Mouse (Mus musculus): Measurements from ENCODE around the gene Tubb4b. TPM values are rescaled to one million over a fixed set of nuclear protein-coding genes. Genes with fewer than 3 reads are reported as not detected.
A peak's percentile ranks its signal among the peaks of the same experiment; 100 is the strongest.

Tubb4b gene
- total RNA-seq, 2 experiments from 2014 or later = 185 to 269 TPM

GRCm38 (mm10) chr2:25214444-25214843 lies 10.1 kb downstream of the Tubb4b start, which contains the start of gene Stpg3:
Stpg3 (minus strand) TSS chr2:25214637.
- H3K4me3 ChIP-seq = no peak within 1 kb of the TSS
- no peak for DNase-seq
- intact Hi-C loops (cut with DNase I) = no loop called here
- TF ChIP-seq CTCF (IDR thresholded peaks at IDR 0.05) = no peak
- H3K27ac ChIP-seq = no peak within 1 kb of the TSS

GRCm38 (mm10) chr2:25213266-25213865 lies 11.1 kb downstream of the Tubb4b start:
- Histone ChIP-seq H3K27ac (no peak overlapping the region), H3K4me3 (no peak overlapping the region)
- no peak for DNase-seq
- TF ChIP-seq CTCF (IDR thresholded peaks at IDR 0.05) = no peak
- intact Hi-C loops (cut with DNase I) = no loop called here

DNA sequence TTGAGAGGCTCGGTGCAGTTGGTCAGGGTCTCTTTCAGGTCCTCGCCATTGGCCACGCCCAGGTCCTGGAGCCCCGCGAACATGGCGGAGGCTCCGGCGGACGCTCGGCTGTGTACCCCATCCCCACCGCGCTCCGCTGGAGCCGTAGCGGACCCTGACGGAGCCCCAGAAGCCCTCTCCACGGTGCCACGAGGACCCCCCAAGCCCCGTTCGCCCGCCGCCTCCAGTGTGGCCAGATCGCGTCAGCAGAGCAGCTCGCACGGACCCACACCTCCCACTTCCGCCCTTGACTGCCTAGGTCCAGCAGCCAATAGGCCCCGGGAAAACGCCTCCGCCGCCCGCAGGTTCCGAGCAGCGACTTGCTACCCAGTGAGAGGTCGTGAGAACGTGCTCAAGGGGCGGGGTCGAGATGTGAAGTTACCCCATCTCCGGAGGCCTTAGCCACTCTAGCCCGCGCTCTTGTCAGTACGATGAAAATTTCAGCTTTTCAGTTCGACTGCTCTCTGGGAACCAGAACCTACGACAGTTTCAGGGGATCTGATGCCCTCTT lies 13.3 kb downstream of the Tubb4b start, which contains the start of gene Nelfb:
Nelfb (minus strand) TSS at position 369 of the 550 bp plus-strand sequence.
- peak within 1 kb of the TSS; percentile 99 for H3K4me3 ChIP-seq
- peak within 1 kb of the TSS; percentile 97 for H3K27ac ChIP-seq
- DNase-seq = peak; percentile 93
- no peak for TF ChIP-seq CTCF (IDR thresholded peaks at IDR 0.05)
- intact Hi-C loops (cut with DNase I) = no loop called here

DNA sequence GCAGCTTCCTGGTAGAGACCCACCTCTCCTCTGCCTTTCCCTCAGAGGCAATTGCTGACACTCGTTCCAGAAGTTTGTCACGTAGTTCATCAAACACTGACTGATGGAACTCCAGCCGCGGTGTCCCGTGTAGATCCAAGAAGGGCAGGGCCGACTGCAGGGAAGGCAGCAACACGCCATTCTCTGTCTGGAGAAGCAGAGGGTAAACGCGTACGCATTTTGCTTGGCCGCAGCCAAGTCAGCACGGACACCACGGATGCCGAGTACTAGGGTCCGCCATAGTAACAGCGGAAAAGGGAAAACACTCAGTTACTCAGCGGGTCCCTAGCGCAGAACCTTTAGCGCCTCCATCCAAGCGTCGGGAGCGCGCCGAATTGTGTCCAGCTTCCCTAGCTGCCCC lies 13.8 kb downstream of the Tubb4b start:
- H3K4me3 ChIP-seq = peak overlapping the region; percentile 99
- intact Hi-C loops (cut with DNase I) = no loop called here
- H3K27ac ChIP-seq = peak overlapping the region; percentile 97
- no peak for TF ChIP-seq CTCF (IDR thresholded peaks at IDR 0.05)
- DNase-seq = no peak

DNA sequence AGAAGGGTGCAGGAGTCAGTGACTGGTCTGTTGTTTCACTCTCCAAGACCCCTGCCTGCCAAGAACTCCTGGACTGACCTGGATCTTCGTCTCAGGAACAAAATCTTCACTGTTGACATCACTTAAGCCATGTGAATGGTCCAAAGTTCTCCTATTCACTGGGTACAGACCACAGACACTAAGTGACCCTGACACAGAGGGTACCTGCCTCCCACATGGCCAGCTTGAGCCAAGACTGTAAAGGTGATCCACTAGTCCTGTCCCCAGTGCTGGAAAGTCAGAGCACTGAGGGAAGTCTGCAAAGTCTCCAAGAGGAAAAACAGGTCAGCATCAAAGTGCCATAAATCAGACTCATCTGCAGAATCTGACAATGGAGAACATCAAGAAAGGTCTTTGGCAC lies 16.9 kb downstream of the Tubb4b start:
- DNase-seq = no peak
- H3K4me3 ChIP-seq = no peak overlapping the region
- H3K27ac ChIP-seq = no peak overlapping the region
- intact Hi-C loops (cut with DNase I) = no loop called here
- no peak for TF ChIP-seq CTCF (IDR thresholded peaks at IDR 0.05)

GRCm38 (mm10) chr2:25203631-25204214 lies 20.8 kb downstream of the Tubb4b start:
- Histone ChIP-seq H3K27ac (no peak overlapping the region), H3K4me3 (no peak overlapping the region)
- intact Hi-C loops (cut with DNase I) = no loop called here
- no peak for DNase-seq
- no peak for TF ChIP-seq CTCF (IDR thresholded peaks at IDR 0.05)

DNA sequence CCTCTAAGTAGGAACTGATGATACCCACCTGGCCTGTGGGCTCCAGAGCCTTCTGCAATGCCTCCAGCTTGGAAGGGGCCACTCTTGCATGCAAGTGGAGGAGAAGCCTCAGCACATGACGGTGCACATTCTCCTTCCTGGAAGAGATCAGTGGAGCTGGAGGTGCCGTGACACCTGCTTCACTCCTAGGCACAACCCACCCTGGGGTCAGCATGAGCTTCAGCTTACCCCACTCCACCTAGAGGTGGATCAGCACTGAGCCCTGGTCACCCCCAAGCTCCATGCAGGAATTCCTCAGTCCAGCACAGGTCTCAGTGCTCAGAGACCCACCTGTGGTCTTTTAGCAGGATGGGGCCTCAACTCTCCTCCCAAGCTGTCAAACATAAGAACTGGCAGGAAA lies 23.9 kb downstream of the Tubb4b start:
- Histone ChIP-seq H3K4me3 (no peak overlapping the region), H3K27ac (no peak overlapping the region)
- TF ChIP-seq CTCF (IDR thresholded peaks at IDR 0.05) = no peak
- intact Hi-C loops (cut with DNase I) = no loop called here
- DNase-seq = no peak

GRCm38 (mm10) chr2:25197946-25198345 lies 26.6 kb downstream of the Tubb4b start:
- no peak for TF ChIP-seq CTCF (IDR thresholded peaks at IDR 0.05)
- intact Hi-C loops (cut with DNase I) = no loop called here
- H3K4me3 ChIP-seq = no peak overlapping the region
- H3K27ac ChIP-seq = peak overlapping the region; percentile 86
- no peak for DNase-seq

- H3K27ac ChIP-seq = peak overlapping the region; percentile 86
- DNase-seq = no peak
- peak overlapping the region; percentile 69 for H3K4me3 ChIP-seq
- TF ChIP-seq CTCF (IDR thresholded peaks at IDR 0.05) = no peak
- intact Hi-C loops (cut with DNase I) = no loop called here
These were observed 27.3 kb downstream of the Tubb4b start for GRCm38 (mm10) chr2:25197191-25197590.

DNA sequence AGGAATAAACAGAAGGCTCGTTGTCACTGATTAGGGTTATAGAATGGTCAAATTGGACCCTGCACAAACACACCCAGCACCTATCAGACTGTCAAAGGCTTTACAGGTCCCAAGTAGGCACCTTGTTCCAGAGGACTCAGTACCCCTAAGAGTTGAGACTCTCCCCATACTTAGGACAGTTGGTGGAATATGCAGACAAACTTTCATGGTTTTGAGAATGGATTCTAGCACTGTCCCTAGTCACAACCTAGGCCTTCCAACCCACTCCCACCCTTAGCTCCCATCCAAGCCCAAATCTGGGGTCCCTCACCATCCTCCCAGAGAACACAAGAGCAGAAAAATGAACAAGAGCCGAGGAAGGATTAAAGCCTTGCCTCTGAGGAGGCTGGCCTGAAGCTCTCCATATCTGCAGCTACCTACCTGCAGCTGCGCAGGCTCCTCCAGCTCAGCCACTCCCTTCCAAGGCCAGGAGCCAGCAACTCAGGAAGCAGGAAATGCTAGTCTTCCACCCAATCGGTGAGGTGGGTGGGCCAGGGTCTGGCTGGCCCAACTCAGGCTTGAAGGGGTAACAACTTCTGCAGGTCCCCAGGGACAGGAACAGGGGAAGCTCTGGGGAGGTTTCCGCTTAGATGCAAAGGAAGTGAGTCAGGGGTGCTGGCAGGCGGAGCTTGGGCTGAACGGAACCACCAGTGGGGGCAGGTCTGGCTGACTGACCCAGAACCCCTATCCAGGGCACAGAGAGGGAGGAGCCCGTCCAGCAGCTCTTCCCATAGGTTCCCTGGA lies 28.1 kb downstream of the Tubb4b start, which contains the start of gene Tor4a:
Tor4a (minus strand) TSS at position 715 of the 783 bp plus-strand sequence.
- Histone ChIP-seq H3K27ac (peak within 1 kb of the TSS; percentile 86), H3K4me3 (peak within 1 kb of the TSS; percentile 69)
- TF ChIP-seq CTCF (IDR thresholded peaks at IDR 0.05) = no peak; the same call in 1 of the 2 replicates
- DNase-seq = peak; percentile 78
- intact Hi-C loops (cut with DNase I) = no loop called here

DNA sequence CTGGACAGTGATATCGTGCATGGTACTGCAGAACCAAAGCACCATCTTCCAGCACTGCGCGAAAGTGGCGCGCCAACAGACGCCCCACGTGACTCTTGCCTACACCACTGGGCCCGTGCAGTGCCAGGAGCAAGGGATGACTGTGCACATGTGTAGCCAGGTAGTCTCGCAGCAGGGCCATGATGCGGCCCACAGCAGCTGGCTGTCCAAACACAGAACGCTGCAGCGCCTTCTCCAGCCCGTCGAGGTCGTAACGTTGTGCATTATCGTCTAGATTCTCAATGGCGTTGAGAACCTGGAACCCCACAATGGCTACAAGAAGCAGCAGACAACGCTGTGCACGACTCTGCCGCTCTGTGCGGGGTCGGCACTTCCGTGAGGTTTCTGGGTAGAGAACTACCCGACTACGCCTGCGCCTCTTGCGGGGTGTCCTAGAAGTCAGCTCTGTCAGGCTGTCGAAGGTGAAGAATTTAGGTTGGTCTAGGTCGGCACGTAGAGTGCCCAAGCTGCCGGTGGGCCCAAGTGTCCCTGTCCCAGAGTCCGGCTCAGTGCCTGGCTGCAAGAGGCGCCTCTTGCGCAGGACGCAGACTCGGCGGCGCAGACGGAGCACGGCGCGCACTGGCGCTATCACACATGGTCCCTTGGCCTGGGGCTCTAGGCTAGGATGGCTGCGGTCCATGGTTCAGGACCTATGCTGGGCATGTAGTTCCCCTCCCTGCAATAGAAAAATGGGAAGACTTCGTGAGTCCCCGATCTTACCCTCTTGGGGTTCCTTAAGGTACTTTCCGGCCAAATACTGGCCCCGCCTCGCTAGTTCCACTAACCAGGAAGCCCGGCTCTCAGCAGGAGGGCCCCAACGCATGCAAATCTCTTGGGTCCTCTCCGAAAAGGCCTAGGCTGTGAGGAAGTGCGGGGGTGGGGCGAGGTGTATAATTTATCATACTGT lies 29.0 kb downstream of the Tubb4b start:
- no peak for TF ChIP-seq CTCF (IDR thresholded peaks at IDR 0.05)
- peak; percentile 63 for DNase-seq
- peak overlapping the region; percentile 86 for H3K27ac ChIP-seq
- H3K4me3 ChIP-seq = peak overlapping the region; percentile 69
- intact Hi-C loops (cut with DNase I) = loop anchor here (2.0 kb wide), 1 partner anchor 59 kb away; the partner anchor contains the start of gene Tmem203
